Mouse (Mus musculus) heart, adult 2 months (tissue): ENCODE data around the gene Lpar2. TPM values are rescaled to one million over a fixed set of nuclear protein-coding genes. Genes with fewer than 3 reads are reported as not detected.

Source experiments
- DNase-seq, 2 experiments: peaks; one replicate each; pipeline ENCODE4 v3.0.0; 2021
- H3K27ac ChIP-seq: fragments of 200-600 bp; 2 replicates; pipeline ENCODE4 v1.8.1; 2022
- H3K27me3 ChIP-seq: fragments of 200-500 bp; 2 replicates; pipeline ENCODE4 v1.6.1; 2012; ENCODE audit warnings: mild to moderate bottlenecking, low read length, inconsistent platforms, mixed read lengths; ENCODE audit not compliant: control insufficient read depth, insufficient read depth
- H3K36me3 ChIP-seq: fragments of 200-500 bp; 2 replicates; pipeline ENCODE4 v1.6.1; 2012; ENCODE audit warnings: low read length, inconsistent platforms; ENCODE audit not compliant: control insufficient read depth, insufficient read depth
- H3K4me1 ChIP-seq: fragments of 200-500 bp; 2 replicates; pipeline ENCODE4 v1.6.1; 2011; ENCODE audit warnings: low read length; ENCODE audit not compliant: control insufficient read depth, insufficient read depth
- H3K4me3 ChIP-seq: fragments of 200-600 bp; 2 replicates; pipeline ENCODE4 v1.8.1; 2022
- H3K79me2 ChIP-seq: fragments of 200-500 bp; replicated peaks from 2 replicates; pipeline ENCODE4 v1.6.1; 2012; ENCODE audit warnings: mild to moderate bottlenecking, inconsistent platforms, low read length, moderate library complexity, mixed read lengths; ENCODE audit not compliant: control insufficient read depth, insufficient read depth
- H3K9ac ChIP-seq: fragments of 200-500 bp; 2 replicates; pipeline ENCODE4 v1.6.1; 2012; ENCODE audit warnings: low read depth, mild to moderate bottlenecking, control low read depth, inconsistent platforms, low read length, mixed read lengths
- CTCF ChIP-seq: fragments of 200-600 bp; IDR thresholded peaks from 2 replicates; pipeline ENCODE4 v1.8.1; 2022; ENCODE audit warnings: antibody characterized with exemption, mild to moderate bottlenecking, moderate library complexity
- EP300 ChIP-seq: fragments of 200-500 bp; IDR thresholded peaks from 2 replicates; pipeline ENCODE4 v1.6.1; 2011; ENCODE audit warnings: low read depth, low read length, control low read depth; ENCODE audit not compliant: insufficient read depth
- POLR2A ChIP-seq: fragments of 200-500 bp; IDR thresholded peaks from 2 replicates; pipeline ENCODE4 v1.6.1; 2011; ENCODE audit warnings: mild to moderate bottlenecking, low read depth, low read length, control low read depth; ENCODE audit not compliant: insufficient read depth
- WGBS: fragments of 180-500 bp; shearing (Covaris S2); methylation state at CpG from one replicate; pipeline ENCODE4 v1.1.7; 2018; 5-methylcytosine and 5-hydroxymethylcytosine counted together
- intact Hi-C: fragments of 180-260 bp; cut with DNase I; formaldehyde crosslinking; loops from one replicate; pipeline ENCODE4 v1.15.1; 2025
- polyA plus RNA-seq: library from polyadenylated mRNA; depleted of rRNA; stranded (reverse); fragments of >200 nt; gene quantifications from 2 replicates; pipeline ENCODE4 v1.2.3, GENCODE M21; 2012
- total RNA-seq, 2 experiments: library from RNA; stranded (reverse); gene quantifications; 2 replicates each; pipeline ENCODE4 v1.2.3; 2021

Gene Lpar2
- total and polyA plus RNA-seq, 3 experiments: 0.18 to 0.53 (median 0.25) TPM

GRCm38 (mm10) chr8:69864180-69864579 is 42.0 kb downstream of the Lpar2 start:
- Histone ChIP-seq H3K79me2 (no peaks in the 10 kb centered on the region), H3K27ac (no peak overlapping the region), H3K4me3 (no peak overlapping the region), H3K36me3 (no peaks in the 10 kb centered on the region), H3K4me1 (peaks cover 2% of the 10 kb centered on the region; the same call in 1 of the 2 replicates), H3K9ac (no peak overlapping the region), H3K27me3 (no peaks in the 10 kb centered on the region)
- WGBS: 60% methylated on average over 5 of the region's 5 CpGs
- intact Hi-C loops: no loop called here
- DNase-seq: no peak
- TF ChIP-seq EP300 (no peak), CTCF (no peak), POLR2A (no peak)

GRCm38 (mm10) chr8:69867696-69868326 is 45.6 kb downstream of the Lpar2 start:
- no peaks in the 10 kb centered on the region for H3K79me2 ChIP-seq
- no peak for DNase-seq
- peaks cover 2% of the 10 kb centered on the region; the same call in 1 of the 2 replicates for H3K4me1 ChIP-seq
- intact Hi-C loops: no loop called here
- TF ChIP-seq EP300 (no peak), CTCF (no peak)
- H3K27me3 ChIP-seq: no peaks in the 10 kb centered on the region
- H3K4me3 ChIP-seq: no peak overlapping the region
- H3K9ac ChIP-seq: no peak overlapping the region
- 67% methylated on average over 5 of the region's 5 CpGs for WGBS
- H3K27ac ChIP-seq: no peak overlapping the region
- no peaks in the 10 kb centered on the region for H3K36me3 ChIP-seq

GRCm38 (mm10) chr8:69870003-69870765 is 48.0 kb downstream of the Lpar2 start:
- no peak for DNase-seq
- Histone ChIP-seq H3K9ac (no peak overlapping the region), H3K27ac (no peak overlapping the region), H3K79me2 (no peaks in the 10 kb centered on the region), H3K27me3 (no peaks in the 10 kb centered on the region), H3K4me1 (peaks cover 2% of the 10 kb centered on the region; the same call in 1 of the 2 replicates), H3K4me3 (no peak overlapping the region), H3K36me3 (no peaks in the 10 kb centered on the region)
- intact Hi-C loops: no loop called here
- WGBS: 84% methylated on average over 11 of the region's 11 CpGs
- no peak for TF ChIP-seq POLR2A
- TF ChIP-seq CTCF: no peak
- no peak for TF ChIP-seq EP300

GRCm38 (mm10) chr8:69870907-69871306 is 48.7 kb downstream of the Lpar2 start:
- no peak overlapping the region for H3K9ac ChIP-seq
- H3K27ac ChIP-seq: no peak overlapping the region
- H3K4me1 ChIP-seq: peaks cover 2% of the 10 kb centered on the region; the same call in 1 of the 2 replicates
- no peaks in the 10 kb centered on the region for H3K79me2 ChIP-seq
- no peak overlapping the region for H3K4me3 ChIP-seq
- no peak for DNase-seq
- no peak for TF ChIP-seq EP300
- TF ChIP-seq CTCF: no peak
- TF ChIP-seq POLR2A: no peak
- intact Hi-C loops: no loop called here
- 84% methylated on average over 6 of the region's 6 CpGs for WGBS
- H3K27me3 ChIP-seq: no peaks in the 10 kb centered on the region
- no peaks in the 10 kb centered on the region for H3K36me3 ChIP-seq

- Histone ChIP-seq H3K9ac (no peak overlapping the region), H3K27ac (no peak overlapping the region), H3K4me3 (no peak overlapping the region), H3K79me2 (no peaks in the 10 kb centered on the region), H3K27me3 (no peaks in the 10 kb centered on the region), H3K36me3 (no peaks in the 10 kb centered on the region), H3K4me1 (no peaks in the 10 kb centered on the region)
- WGBS: 8% methylated on average over 9 of the region's 9 CpGs
- intact Hi-C loops: loop anchor here (1.0 to 2.0 kb wide), 4 partner anchors 17 to 297 kb away; no protein-coding TSS in a partner anchor
- peak; percentile 99 for TF ChIP-seq CTCF
- TF ChIP-seq EP300: 0 out of 2 replicates have a peak, but pooled peaks have one; percentile 41
- no peak for TF ChIP-seq POLR2A
- peak; percentile 51 to 78 for DNase-seq
Observed at GRCm38 (mm10) chr8:69874155-69874554, 51.9 kb downstream of the Lpar2 start.

GRCm38 (mm10) chr8:69874654-69875053 is 52.4 kb downstream of the Lpar2 start:
- intact Hi-C loops: loop anchor here (1.0 to 2.0 kb wide), 4 partner anchors 17 to 296 kb away; no protein-coding TSS in a partner anchor
- Histone ChIP-seq H3K9ac (no peak overlapping the region), H3K79me2 (no peaks in the 10 kb centered on the region), H3K27ac (no peak overlapping the region), H3K36me3 (no peaks in the 10 kb centered on the region), H3K4me1 (no peaks in the 10 kb centered on the region), H3K4me3 (no peak overlapping the region), H3K27me3 (no peaks in the 10 kb centered on the region)
- TF ChIP-seq CTCF (no peak), POLR2A (no peak), EP300 (no peak)
- 72% methylated on average over 13 of the region's 13 CpGs for WGBS
- no peak for DNase-seq
